Mouse (Mus musculus) erythroblast, embryonic 14.5 days (primary cell): ENCODE measurements around the gene Kif20b. TPM values are rescaled to one million over a fixed set of nuclear protein-coding genes. Genes with fewer than 3 reads are reported as not detected.

ENCODE experiments used
- H3K27me3 ChIP-seq: 2 replicates; pipeline ENCODE4 v1.6.1; 2012; ENCODE audit warnings: inconsistent platforms; ENCODE audit not compliant: control insufficient read depth
- H3K36me3 ChIP-seq: 2 replicates; pipeline ENCODE4 v1.6.1; 2012; ENCODE audit warnings: mild to moderate bottlenecking, inconsistent platforms; ENCODE audit not compliant: control insufficient read depth
- H3K4me1 ChIP-seq: 2 replicates; pipeline ENCODE4 v1.6.1; 2012; ENCODE audit warnings: inconsistent platforms; ENCODE audit not compliant: control insufficient read depth
- H3K4me3 ChIP-seq: replicated peaks from 2 replicates; pipeline ENCODE3; 2012; ENCODE audit warnings: moderate library complexity, mild to moderate bottlenecking, inconsistent platforms
- H3K9me3 ChIP-seq: 2 replicates; pipeline ENCODE4 v1.6.1; 2012; ENCODE audit warnings: low read length, inconsistent platforms, mixed read lengths; ENCODE audit not compliant: control insufficient read depth
- GATA1 ChIP-seq: IDR thresholded peaks from 2 replicates; pipeline ENCODE4 v1.6.1; 2012; ENCODE audit warnings: low read length, inconsistent platforms, mixed read lengths
- TAL1 ChIP-seq: IDR thresholded peaks from 3 replicates; pipeline ENCODE4 v1.6.1; 2012; ENCODE audit warnings: low read length, inconsistent platforms, mixed read lengths
- polyA plus RNA-seq: library from polyadenylated mRNA; stranded (reverse); fragments of >175 nt; gene quantifications from 2 replicates; pipeline ENCODE4 v1.2.3, GENCODE M21; 2012

The Kif20b gene
- polyA plus RNA-seq = 0.36 and 0.38 TPM in 2 replicates

DNA sequence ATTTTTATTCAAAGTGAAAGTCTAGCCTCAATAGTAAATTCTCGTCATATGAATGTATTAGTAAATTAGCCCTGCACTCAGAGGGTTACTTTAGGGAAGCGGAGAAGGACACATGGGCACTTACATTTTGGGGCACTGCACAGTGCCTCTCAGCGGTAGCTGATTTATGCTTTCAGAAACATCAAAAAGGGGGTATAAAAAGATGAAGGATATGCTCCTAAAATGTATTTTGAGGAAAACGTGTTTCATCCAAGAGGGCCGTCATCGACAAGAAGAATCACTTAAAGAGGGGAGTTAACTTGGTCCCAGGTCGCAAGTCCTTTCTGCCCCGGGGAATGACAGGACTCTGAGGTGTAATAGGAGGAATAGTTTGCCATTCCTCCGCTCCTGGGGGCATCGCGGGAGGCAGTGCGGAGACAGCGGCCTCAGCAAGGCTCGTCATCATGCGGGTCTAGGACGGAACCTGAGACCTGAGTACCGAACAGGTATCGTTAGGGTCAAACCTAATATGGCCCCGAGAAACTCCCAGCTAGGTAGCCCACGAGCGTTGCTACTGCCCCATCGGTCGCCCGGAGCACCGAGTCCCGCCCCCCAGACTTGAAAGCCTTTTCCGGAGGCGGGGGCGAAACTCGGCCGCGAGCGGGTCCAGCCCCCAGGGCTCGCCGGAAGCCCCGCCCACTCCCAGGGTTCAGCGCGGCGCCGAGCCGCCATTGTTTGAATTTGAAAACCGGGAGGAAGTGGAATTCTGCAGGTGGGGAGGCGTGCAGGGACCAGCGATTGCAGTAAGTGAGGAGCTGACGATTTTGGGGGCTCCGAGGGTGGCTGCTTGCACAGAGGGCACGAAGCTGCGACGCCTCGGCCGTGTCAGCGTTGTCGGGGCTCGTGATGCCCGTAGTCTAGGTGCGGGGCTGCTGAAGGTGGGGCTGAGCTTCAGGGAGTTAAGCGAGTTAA lies at the start of gene Kif20b:
Kif20b (plus strand) TSS at position 710 of the 951 bp plus-strand sequence.
- TF ChIP-seq GATA1 (no peak), TAL1 (no peak)
- H3K4me1 ChIP-seq = peaks cover 19% of the 10 kb centered on the region
- H3K9me3 ChIP-seq = no peaks in the 10 kb centered on the region
- no peaks in the 10 kb centered on the region for H3K27me3 ChIP-seq
- peaks cover 17% of the 10 kb centered on the region for H3K36me3 ChIP-seq
- H3K4me3 ChIP-seq = peak within 1 kb of the TSS; percentile 79

DNA sequence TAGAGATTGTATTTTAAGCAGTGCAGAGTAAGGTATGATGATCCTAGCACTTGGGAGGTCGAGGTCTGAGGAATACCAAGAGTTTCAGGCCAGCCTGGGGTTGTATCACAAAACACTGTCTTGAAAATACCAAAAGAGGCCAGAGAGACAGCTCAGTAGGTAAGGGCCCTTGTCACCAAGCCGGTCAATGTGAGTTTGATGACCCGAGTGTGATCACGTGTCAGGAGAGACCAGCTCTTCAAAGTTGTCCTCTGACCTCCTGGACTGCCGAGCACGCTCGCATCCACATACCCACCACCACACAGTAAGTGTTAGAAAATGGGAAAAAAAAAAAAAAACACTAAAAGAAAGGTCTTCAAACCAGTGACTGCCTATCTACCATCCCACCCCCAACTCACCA lies 45.5 kb upstream of the Kif20b start:
- H3K9me3 ChIP-seq = no peaks in the 10 kb centered on the region
- H3K4me3 ChIP-seq = no peak overlapping the region
- peaks cover 8% of the 10 kb centered on the region for H3K27me3 ChIP-seq
- H3K4me1 ChIP-seq = peaks cover 23% of the 10 kb centered on the region
- no peak for TF ChIP-seq GATA1
- no peak for TF ChIP-seq TAL1
- no peaks in the 10 kb centered on the region for H3K36me3 ChIP-seq

DNA sequence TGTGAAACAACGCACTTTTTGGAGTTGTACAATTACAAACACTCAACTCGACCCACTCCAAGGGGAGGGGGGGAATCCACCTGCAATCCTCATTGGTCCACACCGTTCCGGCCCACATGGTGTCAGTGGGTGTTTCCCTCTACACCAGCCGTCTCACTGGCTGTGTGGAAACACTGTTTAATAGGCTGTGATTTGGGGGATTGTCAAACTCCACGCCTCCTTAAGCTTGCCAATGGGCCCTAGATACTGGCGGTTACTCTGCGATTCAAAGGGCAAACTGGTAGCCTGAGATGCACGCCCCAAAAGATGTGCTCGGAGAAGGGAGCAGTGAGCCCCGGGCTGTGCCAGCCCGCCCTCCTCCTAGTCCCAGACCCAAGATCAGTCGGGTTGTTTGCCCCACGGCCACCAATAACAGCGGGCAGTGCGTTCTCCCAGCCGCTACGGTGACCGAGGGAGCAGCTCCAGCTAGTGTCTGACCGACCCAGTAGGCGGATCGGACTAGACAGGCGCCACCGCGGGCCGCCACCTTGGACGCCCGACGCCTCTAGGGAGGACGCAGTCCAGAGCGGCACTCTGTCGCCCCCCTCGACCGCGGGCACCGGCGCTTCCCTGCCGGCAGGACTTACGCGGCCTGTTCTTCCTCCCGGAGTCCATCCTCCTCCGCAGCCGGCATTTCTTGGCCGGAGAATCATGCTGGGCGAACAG lies 44.1 kb upstream of the Kif20b start:
- no peak for TF ChIP-seq GATA1
- no peak for TF ChIP-seq TAL1
- Histone ChIP-seq H3K27me3 (peaks cover 8% of the 10 kb centered on the region), H3K4me1 (peaks cover 23% of the 10 kb centered on the region), H3K4me3 (peak overlapping the region; percentile 77), H3K9me3 (no peaks in the 10 kb centered on the region), H3K36me3 (no peaks in the 10 kb centered on the region)

DNA sequence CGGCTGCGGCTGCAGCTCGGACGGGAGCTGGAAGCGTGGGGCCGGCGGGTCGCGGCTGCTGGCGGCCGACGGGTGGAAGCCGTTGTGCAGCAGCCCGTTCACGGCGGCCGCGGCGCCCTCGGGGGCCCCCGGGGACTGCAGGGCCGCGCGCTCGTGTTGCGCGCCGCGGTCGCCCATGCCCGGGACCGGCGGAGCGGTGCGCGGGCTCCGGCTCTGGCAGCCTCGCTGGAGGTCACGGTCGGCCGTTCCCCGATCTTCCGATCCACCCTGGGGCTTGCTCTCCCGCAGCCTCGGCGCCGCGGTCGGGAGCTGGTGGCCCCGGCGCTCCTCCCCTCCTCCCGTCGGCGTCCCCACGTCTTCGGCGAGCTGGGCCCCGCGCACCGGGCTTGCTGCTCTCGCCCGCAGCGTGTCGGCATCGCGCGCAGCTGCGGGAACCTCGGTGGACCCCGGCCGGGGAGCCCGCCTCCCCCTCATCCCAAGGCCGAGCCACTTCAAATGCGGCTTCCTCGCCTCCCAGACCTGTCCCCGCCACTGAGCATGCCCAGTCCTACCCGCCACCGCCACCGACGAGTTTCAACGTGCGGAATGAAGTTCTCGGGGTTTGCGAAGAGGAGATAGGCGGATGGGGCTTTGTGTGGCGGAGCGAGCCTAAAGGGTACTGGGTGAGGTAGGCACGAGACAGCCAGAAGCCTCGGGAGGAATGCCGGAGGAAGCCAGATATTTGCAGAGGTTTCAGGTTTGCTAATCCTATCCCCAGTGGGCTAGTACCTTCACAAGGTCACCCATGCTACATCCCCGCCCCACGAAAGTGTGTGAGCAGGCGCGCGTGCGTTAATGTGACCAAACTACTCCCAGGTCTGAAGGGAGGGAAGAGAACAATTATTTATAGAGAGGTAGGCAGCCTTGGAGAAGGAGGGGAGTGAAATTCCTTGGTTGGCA lies 43.3 kb upstream of the Kif20b start, which contains the start of gene Pank1:
Pank1 (minus strand) TSS at position 853 of the 939 bp plus-strand sequence.
- Histone ChIP-seq H3K4me3 (peak within 1 kb of the TSS; percentile 77), H3K9me3 (no peaks in the 10 kb centered on the region), H3K27me3 (peaks cover 8% of the 10 kb centered on the region), H3K4me1 (peaks cover 28% of the 10 kb centered on the region), H3K36me3 (no peaks in the 10 kb centered on the region)
- TF ChIP-seq TAL1 (no peak), GATA1 (no peak)

DNA sequence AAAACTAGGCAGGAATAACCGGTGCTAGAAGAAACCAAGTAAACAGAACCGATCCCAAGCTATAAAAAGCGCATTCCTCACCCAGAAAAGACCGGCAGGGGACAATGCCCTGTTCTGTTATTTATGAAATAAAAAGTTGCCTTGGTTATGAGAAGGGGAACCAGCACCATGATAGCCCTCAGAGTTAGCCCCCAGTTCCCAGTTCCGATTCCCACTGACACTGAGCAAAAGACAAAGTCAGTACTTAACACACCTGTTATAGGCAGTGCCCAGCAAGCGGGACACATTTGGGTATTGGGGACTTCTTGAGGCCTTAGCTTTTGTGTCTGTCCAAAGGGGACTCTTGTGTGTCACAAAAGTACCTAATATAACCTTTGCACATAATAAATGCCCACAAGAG lies 42.5 kb upstream of the Kif20b start:
- H3K27me3 ChIP-seq = peaks cover 8% of the 10 kb centered on the region
- peak overlapping the region; percentile 77 for H3K4me3 ChIP-seq
- H3K9me3 ChIP-seq = no peaks in the 10 kb centered on the region
- peaks cover 34% of the 10 kb centered on the region for H3K4me1 ChIP-seq
- H3K36me3 ChIP-seq = no peaks in the 10 kb centered on the region
- TF ChIP-seq GATA1 = no peak
- TF ChIP-seq TAL1 = no peak

DNA sequence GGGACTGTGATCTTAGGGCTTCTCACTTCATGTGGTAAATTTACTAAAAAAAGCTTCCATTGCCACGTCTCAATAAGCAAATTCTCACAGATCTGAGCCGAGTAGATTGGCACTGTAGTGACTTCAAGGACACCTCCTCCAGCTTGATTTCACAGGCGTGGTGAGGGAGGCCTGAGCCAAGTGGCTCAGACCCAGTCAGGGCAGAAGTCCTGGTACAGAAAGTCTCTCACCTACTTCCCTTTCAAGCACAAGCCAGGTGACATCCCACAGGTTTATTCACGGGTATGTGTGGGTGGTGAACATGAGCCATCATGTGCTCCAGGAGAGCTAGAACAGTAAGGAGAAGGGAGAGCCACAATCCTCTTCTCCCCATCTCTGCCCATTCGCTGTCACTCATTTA lies 41.0 kb upstream of the Kif20b start:
- Histone ChIP-seq H3K4me1 (peaks cover 34% of the 10 kb centered on the region), H3K36me3 (no peaks in the 10 kb centered on the region), H3K4me3 (no peak overlapping the region), H3K27me3 (peaks cover 8% of the 10 kb centered on the region), H3K9me3 (no peaks in the 10 kb centered on the region)
- TF ChIP-seq GATA1 (no peak), TAL1 (no peak)

DNA sequence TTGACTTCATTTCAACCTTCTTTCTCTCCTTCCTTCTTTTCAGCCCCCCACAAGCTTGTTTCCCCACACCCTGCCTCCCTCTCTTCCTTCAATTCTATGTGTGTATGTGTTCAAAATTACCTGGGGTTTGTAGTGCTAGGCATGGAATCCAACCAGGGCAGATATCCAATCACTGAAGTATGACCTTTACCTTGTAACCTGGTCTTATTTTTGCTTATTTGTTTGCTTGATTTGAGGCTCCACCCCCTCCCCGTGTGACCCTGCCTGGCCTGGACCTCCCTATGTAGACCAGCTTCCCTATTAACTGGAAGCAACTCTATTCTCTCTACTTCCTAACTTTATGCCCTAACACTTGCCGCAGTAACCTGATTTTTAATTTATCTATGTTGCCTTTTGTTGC lies 39.7 kb upstream of the Kif20b start:
- H3K4me3 ChIP-seq = no peak overlapping the region
- TF ChIP-seq GATA1 (no peak), TAL1 (no peak)
- peaks cover 8% of the 10 kb centered on the region for H3K27me3 ChIP-seq
- no peaks in the 10 kb centered on the region for H3K36me3 ChIP-seq
- H3K4me1 ChIP-seq = peaks cover 35% of the 10 kb centered on the region
- no peaks in the 10 kb centered on the region for H3K9me3 ChIP-seq

DNA sequence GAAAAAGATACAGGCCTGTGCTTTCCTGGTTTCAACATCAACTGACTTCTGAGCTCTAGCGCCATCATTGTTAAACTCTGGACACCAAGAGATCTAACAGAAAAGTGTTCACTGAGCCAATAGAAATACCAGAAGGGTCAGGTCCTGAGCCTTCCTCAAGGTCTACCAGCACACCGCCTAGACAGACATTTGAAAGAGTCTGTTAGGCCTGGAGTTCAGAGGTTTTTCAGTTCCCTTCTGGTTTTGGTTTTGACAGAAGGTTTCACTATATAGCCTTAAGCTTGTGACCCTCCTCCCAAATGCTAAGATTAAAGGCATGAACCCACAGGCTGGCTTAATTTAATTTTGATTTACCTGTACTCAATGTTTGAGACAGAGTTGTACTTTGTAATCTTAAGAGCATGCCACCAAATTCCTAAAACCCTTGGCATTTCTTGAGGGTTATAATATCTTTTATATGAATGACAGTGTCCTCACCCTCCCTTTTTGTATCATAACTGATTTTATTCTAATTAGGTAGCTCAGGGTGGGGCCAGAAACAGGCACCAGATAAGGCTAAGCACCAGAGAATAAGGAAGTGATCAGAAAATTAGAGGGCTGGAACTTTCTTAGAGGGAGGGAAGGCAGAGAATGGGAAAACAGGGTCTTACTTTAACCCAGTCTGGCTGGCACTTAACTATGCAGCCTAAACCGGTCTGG lies 38.5 kb upstream of the Kif20b start:
- TF ChIP-seq TAL1 (no peak), GATA1 (no peak)
- Histone ChIP-seq H3K4me1 (peaks cover 23% of the 10 kb centered on the region), H3K4me3 (no peak overlapping the region), H3K9me3 (no peaks in the 10 kb centered on the region), H3K27me3 (peaks cover 4% of the 10 kb centered on the region), H3K36me3 (no peaks in the 10 kb centered on the region)
